In genomic region chr2:132906763-132907162, GRCm38 (mm10) we compare ENCODE assay signal across 8 mouse cellular contexts. TPM values are rescaled to one million over a fixed set of nuclear protein-coding genes. Genes with fewer than 3 reads are reported as not detected.
A peak's percentile ranks its signal among the peaks of the same experiment; 100 is the strongest.
DNase-seq lines count a peak whose midpoint lies in the region; ATAC-seq lines count a peak whose summit lies in the region.
"Had no signal": no experiment of that assay in that cellular context is flagged by ENCODE, and none has a peak within 500 bp of the region (broad histone marks: within the 10 kb centered on the region; RNA-seq: fewer than 3 reads in every experiment).

No protein-coding gene starts in this region.

- no peak overlapping the region for H3K4me2 ChIP-seq in hindbrain, embryonic 12.5 days (replicated peaks)
- H3K4me2 ChIP-seq: liver, embryonic 15.5 days had no signal

- no peak overlapping the region for H3K9ac ChIP-seq in hindbrain, embryonic 12.5 days
- H3K9ac ChIP-seq: liver, embryonic 15.5 days had no signal

- WGBS in hindbrain, embryonic 10.5 days: 30% methylated on average over 8 of the region's 8 CpGs
- WGBS in hindbrain, embryonic 12.5 days: 27% methylated on average over 8 of the region's 8 CpGs

- DNase-seq in hindbrain, embryonic 10.5 days (ENCODE audit: low spot score): peak; percentile 20
- peak; percentile 23 for DNase-seq in urinary bladder, postnatal 14 days (ENCODE audit: low spot score)
- DNase-seq in urinary bladder, adult 18-20 months (ENCODE audit: low spot score in 2 of 2): no peak
- peak; percentile 58 for DNase-seq in cerebellum, adult 9-10 months
- peak; percentile 32 for DNase-seq in layer of hippocampus, adult 9-10 months (ENCODE audit: low spot score)
- DNase-seq in thymus, postnatal 25 days: peak; percentile 11

- no peak overlapping the region for H3K27ac ChIP-seq in hindbrain, embryonic 10.5 days
- H3K27ac ChIP-seq in hindbrain, embryonic 12.5 days: no peak overlapping the region
- H3K27ac ChIP-seq: liver, embryonic 15.5 days had no signal

- no peaks in the 10 kb centered on the region for H3K9me3 ChIP-seq in hindbrain, embryonic 10.5 days
- H3K9me3 ChIP-seq in hindbrain, embryonic 12.5 days (replicated peaks): no peaks in the 10 kb centered on the region
- H3K9me3 ChIP-seq: liver, embryonic 15.5 days had no signal

- H3K36me3 ChIP-seq in hindbrain, embryonic 10.5 days: no peaks in the 10 kb centered on the region
- H3K36me3 ChIP-seq in hindbrain, embryonic 12.5 days: no peaks in the 10 kb centered on the region
- H3K36me3 ChIP-seq: liver, embryonic 15.5 days had no signal

- no peaks in the 10 kb centered on the region for H3K27me3 ChIP-seq in hindbrain, embryonic 10.5 days (ENCODE audit: insufficient read depth, poor library complexity, severe bottlenecking)
- no peaks in the 10 kb centered on the region for H3K27me3 ChIP-seq in hindbrain, embryonic 12.5 days
- H3K27me3 ChIP-seq: liver, embryonic 15.5 days had no signal

- H3K4me3 ChIP-seq in hindbrain, embryonic 10.5 days: no peak overlapping the region
- no peak overlapping the region for H3K4me3 ChIP-seq in hindbrain, embryonic 12.5 days
- H3K4me3 ChIP-seq: liver, embryonic 15.5 days had no signal

- H3K4me1 ChIP-seq in hindbrain, embryonic 10.5 days (replicated peaks): no peaks in the 10 kb centered on the region
- no peaks in the 10 kb centered on the region for H3K4me1 ChIP-seq in hindbrain, embryonic 12.5 days
- H3K4me1 ChIP-seq: liver, embryonic 15.5 days had no signal

- ATAC-seq in hindbrain, embryonic 12.5 days (ENCODE audit: low FRiP score): no peak

RNA-seq across cellular contexts. Expression of gene Lrrn4, which starts 26.1 kb away (rescaled TPM):
- 0.31 and 0.45 TPM in 2 replicates for polyA plus RNA-seq in hindbrain, embryonic 10.5 days (2016; fragmentation: Nextera tagmentation; extraction: Ambion mirVana)
- 0.10 and 0.16 TPM in 2 replicates for polyA plus RNA-seq in hindbrain, embryonic 12.5 days (2016; fragmentation: Nextera tagmentation; extraction: Ambion mirVana)

RNA-seq across cellular contexts. Expression of gene Fermt1, which starts 38.9 kb away (rescaled TPM):
- polyA plus RNA-seq in hindbrain, embryonic 10.5 days (2016; fragmentation: Nextera tagmentation; extraction: Ambion mirVana): 8.6 and 8.7 TPM in 2 replicates
- polyA plus RNA-seq in hindbrain, embryonic 12.5 days (2016; fragmentation: Nextera tagmentation; extraction: Ambion mirVana): 1.8 and 2.0 TPM in 2 replicates
- polyA plus RNA-seq: liver, embryonic 15.5 days had no signal

Comparison
In these comparisons a context has a peak if more than half of its experiments do, and no peak if none do; other contexts are left out.
1. DNase-seq: peak in hindbrain, embryonic 10.5 days (single experiment), urinary bladder, postnatal 14 days (single experiment), cerebellum, adult 9-10 months (single experiment), layer of hippocampus, adult 9-10 months (single experiment) and thymus, postnatal 25 days (single experiment); none in urinary bladder, adult 18-20 months (0 of 2).